Comparison of ENCODE assay signal across 18 mouse cellular contexts in the genomic region with DNA sequence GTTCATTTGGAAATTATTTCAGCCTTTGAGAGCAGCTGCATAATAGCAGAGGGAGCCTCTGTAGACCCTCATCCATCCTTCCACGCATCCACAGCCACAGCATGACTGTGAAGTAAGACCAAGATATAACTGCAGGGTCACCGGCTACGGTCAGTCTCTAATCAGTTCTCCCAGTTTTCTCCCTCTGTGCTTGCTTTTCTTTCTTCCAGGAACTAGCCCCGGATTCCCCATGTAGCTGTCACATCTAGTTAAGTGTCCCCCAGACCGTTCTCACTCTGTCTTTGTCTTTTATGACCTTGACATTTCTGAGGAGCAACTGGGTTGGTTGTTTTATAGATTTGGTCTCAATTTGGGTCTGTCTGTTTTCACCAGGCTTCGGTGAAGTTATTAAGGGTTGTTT.
"Had no signal": no experiment of that assay in that cellular context is flagged by ENCODE, and none has a peak within 500 bp of the region (broad histone marks: within the 10 kb centered on the region; RNA-seq: fewer than 3 reads in every experiment).

No protein-coding gene starts in this region.

- H3K4me3 ChIP-seq: liver, embryonic 15.5 days; lung, embryonic 15.5 days; megakaryocyte, embryonic 14.5 days; neural tube, embryonic 12.5 days; stomach, embryonic 15.5 days had no signal

- H3K4me1 ChIP-seq: lung, embryonic 15.5 days; neural tube, embryonic 12.5 days; stomach, embryonic 15.5 days had no signal

- H3K27ac ChIP-seq: liver, embryonic 15.5 days; lung, embryonic 15.5 days; macrophage; neural tube, embryonic 12.5 days; stomach, embryonic 15.5 days; stomach, postnatal 0 days had no signal

- DNase-seq: liver, postnatal 0 days; lung, adult 2 months; lung, postnatal 14 days; lung, postnatal 36 days; midbrain, embryonic 14.5 days; right cerebral cortex, postnatal 14 days; thymus, adult 2 months; thymus, postnatal 25 days; thymus, postnatal 4 days had no signal

- H3K4me2 ChIP-seq: liver, embryonic 15.5 days; lung, embryonic 15.5 days; midbrain, embryonic 11.5 days; neural tube, embryonic 12.5 days; stomach, embryonic 15.5 days had no signal

- H3K9ac ChIP-seq: liver, embryonic 15.5 days; liver, postnatal 0 days; lung, embryonic 15.5 days; neural tube, embryonic 12.5 days; stomach, embryonic 15.5 days had no signal

- H3K9me3 ChIP-seq: stomach, embryonic 15.5 days had no signal

- ATAC-seq: liver, postnatal 0 days; lung, postnatal 0 days had no signal

- H3K27me3 ChIP-seq: liver, embryonic 15.5 days; lung, embryonic 15.5 days; megakaryocyte, embryonic 14.5 days; neural tube, embryonic 12.5 days; stomach, embryonic 15.5 days had no signal

- H3K36me3 ChIP-seq: liver, embryonic 15.5 days; lung, embryonic 15.5 days; neural tube, embryonic 12.5 days; stomach, embryonic 15.5 days had no signal
